Mouse (Mus musculus) embryonic stem cell, embryonic (primary cell): ENCODE results near the gene Kri1.

ENCODE experiments used
- CTCF ChIA-PET, 4 experiments: fragments of 300-600 bp in 2 of 4; fragments of 350-600 bp in 2 of 4; sonication (Branson Sonifier 250); formaldehyde crosslinking; loops; one replicate each; lab custom pipeline; 2022; ENCODE audit warnings: inconsistent platforms in 2 of 4; lab: Charles Lee
- POLR2A ChIA-PET, 4 experiments: fragments of 300-600 bp in 2 of 4; fragments of 350-600 bp in 2 of 4; sonication (Branson Sonifier 250); formaldehyde crosslinking; loops; one replicate each; lab custom pipeline; 2022; ENCODE audit warnings: antibody characterized with exemption in 4 of 4, inconsistent platforms in 1 of 4; lab: Charles Lee

Gene Kri1

GRCm38 (mm10) chr9:21249629-21250508 is 37.9 kb downstream of the Kri1 start:
- ChIA-PET CTCF (interaction anchor here in 3 of 4 experiments (0.6 to 1.2 kb wide), 4 partner anchors 8 to 107 kb away, joined by 3 to 4 read pairs (median 4); no protein-coding TSS in a partner anchor), POLR2A (interaction anchor here in 3 of 4 experiments (0.6 to 2.7 kb wide), 7 partner anchors 8 to 379 kb away, joined by 3 to 6 read pairs (median 3); partner anchors contain the start of genes Cdkn2d (in 1 of the 3), Gm38431 (in 1 of the 3) and Raver1 (in 1 of the 3))

GRCm38 (mm10) chr9:21248326-21248725 is 39.4 kb downstream of the Kri1 start, which contains the start of gene S1pr5:
Gene S1pr5 (minus strand): TSS chr9:21248443.
- POLR2A ChIA-PET: interaction anchor here in 1 of 4 experiments (0.7 to 1.8 kb wide), 3 partner anchors 10 to 25 kb away, joined by 3 to 4 read pairs (median 3); no protein-coding TSS in a partner anchor

GRCm38 (mm10) chr9:21246342-21246741 is 41.4 kb downstream of the Kri1 start:
- ChIA-PET POLR2A (interaction anchor here in 3 of 4 experiments (0.5 to 11.6 kb wide), 8 partner anchors 18 to 367 kb away, joined by 3 to 223 read pairs (median 4); partner anchors contain the start of genes Angptl6 (in 1 of the 3), Atg4d (in 1 of the 3), Cdkn2d (in 1 of the 3) and Ppan (in 1 of the 3)), CTCF (interaction anchor here in 2 of 4 experiments (0.5 to 0.7 kb wide), 2 partner anchors 9 to 56 kb away, joined by 3 to 9 read pairs; no protein-coding TSS in a partner anchor)

More at GRCm38 (mm10) chr9:21248326-21248725, 39.4 kb downstream of the Kri1 start, which contains the start of gene S1pr5:
- CTCF ChIA-PET: no interaction called here

GRCm38 (mm10) chr9:21245113-21245487 is 42.7 kb downstream of the Kri1 start:
- CTCF ChIA-PET: interaction anchor here (0.5 to 2.5 kb wide), 13 partner anchors 11 to 311 kb away, joined by 3 to 6 read pairs (median 3); partner anchors contain the start of gene Atg4d (in 1 of the 4)
- POLR2A ChIA-PET: interaction anchor here in 3 of 4 experiments (0.6 to 11.6 kb wide), 23 partner anchors 8 to 871 kb away, joined by 3 to 223 read pairs (median 4); partner anchors contain the start of genes Cdkn2d (in 2 of the 3), Atg4d (in 1 of the 3), Carm1 (in 1 of the 3) and Gm38431 (in 1 of the 3)

GRCm38 (mm10) chr9:21244428-21245112 is 43.2 kb downstream of the Kri1 start:
- POLR2A ChIA-PET: interaction anchor here in 3 of 4 experiments (0.6 to 11.6 kb wide), 23 partner anchors 10 to 367 kb away, joined by 3 to 223 read pairs (median 4); partner anchors contain the start of genes Atg4d (in 2 of the 3), Cdkn2d (in 2 of the 3), Carm1 (in 1 of the 3) and Gm38431 (in 1 of the 3)
- CTCF ChIA-PET: interaction anchor here (0.5 to 2.5 kb wide), 12 partner anchors 11 to 312 kb away, joined by 3 to 6 read pairs (median 4); partner anchors contain the start of gene Atg4d (in 1 of the 4)

GRCm38 (mm10) chr9:21243826-21244427 is 43.8 kb downstream of the Kri1 start:
- POLR2A ChIA-PET: interaction anchor here in 3 of 4 experiments (0.9 to 11.6 kb wide), 7 partner anchors 15 to 22 kb away, joined by 3 to 223 read pairs (median 5); partner anchors contain the start of gene Atg4d (in 2 of the 3)
- CTCF ChIA-PET: interaction anchor here in 2 of 4 experiments (0.6 to 2.5 kb wide), 4 partner anchors 12 to 113 kb away, joined by 4 to 7 read pairs (median 6); no protein-coding TSS in a partner anchor

- ChIA-PET CTCF (interaction anchor here (0.5 to 4.1 kb wide), 36 partner anchors 8 to 324 kb away, joined by 3 to 36 read pairs (median 4); partner anchors contain the start of genes Atg4d (in 1 of the 4), Qtrt1 (in 1 of the 4) and Slc44a2 (in 1 of the 4)), POLR2A (interaction anchor here (0.5 to 11.6 kb wide), 24 partner anchors 9 to 546 kb away, joined by 3 to 223 read pairs (median 4); partner anchors contain the start of genes Atg4d (in 2 of the 4), Cdkn2d (in 2 of the 4), Kri1 (in 1 of the 4) and Tmed1 (in 1 of the 4))
Observed at GRCm38 (mm10) chr9:21241343-21241742, 46.4 kb downstream of the Kri1 start.

- POLR2A ChIA-PET: interaction anchor here (0.6 to 11.6 kb wide), 24 partner anchors 10 to 592 kb away, joined by 3 to 223 read pairs (median 4); partner anchors contain the start of genes Atg4d (in 2 of the 4), Cdkn2d (in 2 of the 4), Kri1 (in 2 of the 4) and Gm38431 (in 1 of the 4)
- CTCF ChIA-PET: interaction anchor here in 3 of 4 experiments (0.5 to 4.1 kb wide), 9 partner anchors 13 to 118 kb away, joined by 3 to 36 read pairs (median 3); partner anchors contain the start of gene Cdkn2d (in 1 of the 3)
Observed at GRCm38 (mm10) chr9:21239465-21239848, 48.3 kb downstream of the Kri1 start.

- ChIA-PET CTCF (interaction anchor here in 3 of 4 experiments (0.5 to 4.1 kb wide), 13 partner anchors 13 to 118 kb away, joined by 3 to 36 read pairs (median 4); partner anchors contain the start of gene Cdkn2d (in 2 of the 3)), POLR2A (interaction anchor here (0.6 to 11.6 kb wide), 40 partner anchors 9 to 593 kb away, joined by 3 to 223 read pairs (median 5); partner anchors contain the start of genes Atg4d (in 3 of the 4), Cdkn2d (in 2 of the 4), Kri1 (in 2 of the 4) and Ap1m2 (in 1 of the 4))
Observed at GRCm38 (mm10) chr9:21238733-21239464, 48.9 kb downstream of the Kri1 start, which contains the start of gene Keap1. Gene Keap1 (minus strand): TSS chr9:21239361.

- ChIA-PET CTCF (interaction anchor here in 3 of 4 experiments (0.5 to 3.2 kb wide), 14 partner anchors 12 to 259 kb away, joined by 3 to 17 read pairs (median 4); partner anchors contain the start of gene Cdkn2d (in 1 of the 3)), POLR2A (interaction anchor here (0.5 to 11.6 kb wide), 40 partner anchors 8 to 360 kb away, joined by 3 to 223 read pairs (median 5); partner anchors contain the start of genes Atg4d (in 3 of the 4), Cdkn2d (in 2 of the 4), Ap1m2 (in 1 of the 4) and Carm1 (in 1 of the 4))
Observed at GRCm38 (mm10) chr9:21238004-21238732, 49.6 kb downstream of the Kri1 start.

- POLR2A ChIA-PET: interaction anchor here (0.5 to 11.6 kb wide), 43 partner anchors 8 to 359 kb away, joined by 3 to 223 read pairs (median 5); partner anchors contain the start of genes Atg4d (in 3 of the 4), Cdkn2d (in 2 of the 4), Ap1m2 (in 1 of the 4) and Carm1 (in 1 of the 4)
- CTCF ChIA-PET: interaction anchor here (0.5 to 3.2 kb wide), 20 partner anchors 9 to 260 kb away, joined by 3 to 17 read pairs (median 4); partner anchors contain the start of genes Cdkn2d (in 1 of the 4) and Kri1 (in 1 of the 4)
Observed at GRCm38 (mm10) chr9:21237368-21238003, 50.3 kb downstream of the Kri1 start.

GRCm38 (mm10) chr9:21236991-21237367 is 50.8 kb downstream of the Kri1 start:
- ChIA-PET CTCF (interaction anchor here (0.6 to 3.2 kb wide), 16 partner anchors 9 to 120 kb away, joined by 3 to 17 read pairs (median 4); partner anchors contain the start of genes Cdkn2d (in 1 of the 4) and Kri1 (in 1 of the 4)), POLR2A (interaction anchor here (0.5 to 11.6 kb wide), 32 partner anchors 8 to 359 kb away, joined by 3 to 223 read pairs (median 6); partner anchors contain the start of genes Atg4d (in 3 of the 4), Cdkn2d (in 2 of the 4), Ap1m2 (in 1 of the 4) and Carm1 (in 1 of the 4))

GRCm38 (mm10) chr9:21235341-21235740 is 52.4 kb downstream of the Kri1 start:
- ChIA-PET CTCF (no interaction called here), POLR2A (interaction anchor here in 3 of 4 experiments (0.6 to 11.6 kb wide), 6 partner anchors 10 to 166 kb away, joined by 3 to 223 read pairs (median 5); partner anchors contain the start of gene Cdkn2d (in 1 of the 3))
